Mouse (Mus musculus) forebrain, postnatal 0 days (tissue): ENCODE measurements around the gene Fkbp2. TPM values are rescaled to one million over a fixed set of nuclear protein-coding genes. Genes with fewer than 3 reads are reported as not detected.
A peak's percentile ranks its signal among the peaks of the same experiment; 100 is the strongest.

ENCODE experiments used
- ATAC-seq: fragments of 200-750 bp; cut with Nextera tagmentation; 2 replicates; pipeline ENCODE4 v1.8.0; 2017; ENCODE audit warnings: mild to moderate bottlenecking, moderate library complexity
- DNase-seq: peaks from one replicate; pipeline ENCODE4 v3.0.0-alpha.2; 2015
- H3K27ac ChIP-seq: fragments of 300-500 bp; sonication (generic); 2 replicates; pipeline ENCODE4 v1.5.1; 2014; ENCODE audit warnings: low read depth, mild to moderate bottlenecking, antibody characterized with exemption, low read length, moderate library complexity, mixed read lengths
- H3K27me3 ChIP-seq: fragments of 300-500 bp; sonication (generic); 2 replicates; pipeline ENCODE4 v1.6.1; 2014; ENCODE audit warnings: mild to moderate bottlenecking, low read length, mixed read lengths; ENCODE audit not compliant: insufficient read depth
- H3K36me3 ChIP-seq: fragments of 300-500 bp; sonication (generic); 2 replicates; pipeline ENCODE4 v1.6.1; 2014; ENCODE audit warnings: mild to moderate bottlenecking, moderate library complexity; ENCODE audit not compliant: insufficient read depth
- H3K4me1 ChIP-seq: fragments of 300-500 bp; sonication (generic); 2 replicates; pipeline ENCODE4 v1.6.1; 2014; ENCODE audit warnings: antibody characterized with exemption; ENCODE audit not compliant: insufficient read depth
- H3K4me2 ChIP-seq: fragments of 300-500 bp; sonication (generic); 2 replicates; pipeline ENCODE4 v1.6.1; 2014; ENCODE audit warnings: low read depth, mild to moderate bottlenecking, moderate library complexity
- H3K4me3 ChIP-seq: fragments of 300-500 bp; sonication (generic); 2 replicates; pipeline ENCODE4 v1.5.1; 2014; ENCODE audit warnings: low read depth, low read length, mixed read lengths
- H3K9ac ChIP-seq: fragments of 300-500 bp; sonication (generic); 2 replicates; pipeline ENCODE4 v1.6.1; 2014; ENCODE audit warnings: mild to moderate bottlenecking
- H3K9me3 ChIP-seq: fragments of 300-500 bp; sonication (generic); 2 replicates; pipeline ENCODE4 v1.6.1; 2016; ENCODE audit warnings: low read length
- CTCF ChIP-seq: sonication (generic); IDR thresholded peaks from 2 replicates; pipeline ENCODE4 v1.5.1; 2016; ENCODE audit warnings: antibody characterized with exemption, control low read depth, low read depth
- WGBS: fragments of 180-500 bp; shearing (Covaris S2); extraction: QIAGEN DNeasy Blood & Tissue Kit; methylation state at CpG from one replicate; pipeline ENCODE4 v1.1.7; 2014; 5-methylcytosine and 5-hydroxymethylcytosine counted together
- polyA plus RNA-seq: library from polyadenylated mRNA; unstranded; fragments of >200 nt; fragmentation: Nextera tagmentation; extraction: Ambion mirVana; gene quantifications from 2 replicates; pipeline ENCODE4 v1.2.1, GENCODE M21; 2015
- total RNA-seq: library from RNA; depleted of rRNA; stranded (reverse); fragments of >200 nt; gene quantifications from 2 replicates; pipeline ENCODE4 v1.2.3, GENCODE M21; 2014

The Fkbp2 gene
- total and polyA plus RNA-seq, 2 experiments from 2014 or later, result 26.8 to 106 TPM

- ATAC-seq (0 out of 2 replicates have a peak, but pooled peaks have one; percentile 0), DNase-seq (no peak)
- Histone ChIP-seq H3K4me1 (peaks cover 20% of the 10 kb centered on the region), H3K4me3 (peak overlapping the region; percentile 88), H3K27ac (peak overlapping the region; percentile 95; the same call in 1 of the 2 replicates), H3K4me2 (peak overlapping the region; percentile 97), H3K9me3 (no peaks in the 10 kb centered on the region), H3K9ac (peak overlapping the region; percentile 93), H3K36me3 (peaks cover 7% of the 10 kb centered on the region; the same call in 1 of the 2 replicates), H3K27me3 (peaks cover 2% of the 10 kb centered on the region; the same call in 1 of the 2 replicates)
- WGBS, result 19% methylated on average over 28 of the region's 29 CpGs
- no peak for TF ChIP-seq CTCF
Measured at GRCm38 (mm10) chr19:6940396-6941351, 39.6 kb downstream of the Fkbp2 start.

- no peak for ATAC-seq
- H3K27me3 ChIP-seq, result peaks cover 6% of the 10 kb centered on the region; the same call in 1 of the 2 replicates
- peak overlapping the region; percentile 97 for H3K4me2 ChIP-seq
- H3K4me3 ChIP-seq, result no peak overlapping the region
- 84% methylated on average over 20 of the region's 20 CpGs for WGBS
- H3K27ac ChIP-seq, result no peak overlapping the region
- peaks cover 20% of the 10 kb centered on the region for H3K4me1 ChIP-seq
- peaks cover 7% of the 10 kb centered on the region; the same call in 1 of the 2 replicates for H3K36me3 ChIP-seq
- H3K9ac ChIP-seq, result peak overlapping the region; percentile 93; the same call in 1 of the 2 replicates
- TF ChIP-seq CTCF, result no peak
- no peaks in the 10 kb centered on the region for H3K9me3 ChIP-seq
- DNase-seq, result no peak
Measured at GRCm38 (mm10) chr19:6939106-6940002, 40.9 kb downstream of the Fkbp2 start.

- Histone ChIP-seq H3K27me3 (peaks cover 15% of the 10 kb centered on the region), H3K9ac (0 out of 2 replicates have a peak overlapping the region, but pooled peaks have one; percentile 10), H3K4me1 (peaks cover 24% of the 10 kb centered on the region), H3K4me2 (no peak overlapping the region), H3K27ac (no peak overlapping the region), H3K4me3 (no peak overlapping the region), H3K36me3 (peaks cover 7% of the 10 kb centered on the region; the same call in 1 of the 2 replicates), H3K9me3 (no peaks in the 10 kb centered on the region)
- WGBS, result 67% methylated on average over 16 of the region's 16 CpGs
- DNase-seq, result no peak
- ATAC-seq, result no peak
- TF ChIP-seq CTCF, result no peak
Measured at GRCm38 (mm10) chr19:6937541-6938465, 42.5 kb downstream of the Fkbp2 start.

- Histone ChIP-seq H3K4me2 (no peak overlapping the region), H3K9me3 (no peaks in the 10 kb centered on the region), H3K36me3 (peaks cover 7% of the 10 kb centered on the region; the same call in 1 of the 2 replicates), H3K27ac (no peak overlapping the region), H3K4me3 (no peak overlapping the region), H3K4me1 (peaks cover 24% of the 10 kb centered on the region), H3K27me3 (peaks cover 27% of the 10 kb centered on the region), H3K9ac (no peak overlapping the region)
- no peak for DNase-seq
- WGBS, result 17% methylated on average over 3 of the region's 3 CpGs
- peak; percentile 47 for TF ChIP-seq CTCF
- no peak for ATAC-seq
Measured at GRCm38 (mm10) chr19:6936299-6936698, 44.0 kb downstream of the Fkbp2 start.

- WGBS, result 9% methylated on average over 23 of the region's 23 CpGs
- DNase-seq (no peak), ATAC-seq (no peak; the same call in 1 of the 2 replicates)
- H3K9ac ChIP-seq, result peak within 1 kb of the TSS; percentile 44
- H3K4me3 ChIP-seq, result peak within 1 kb of the TSS; percentile 41
- TF ChIP-seq CTCF, result no peak
- H3K27me3 ChIP-seq, result peaks cover 27% of the 10 kb centered on the region
- no peak within 1 kb of the TSS for H3K27ac ChIP-seq
- peaks cover 8% of the 10 kb centered on the region; the same call in 1 of the 2 replicates for H3K4me1 ChIP-seq
- peak within 1 kb of the TSS; percentile 67 for H3K4me2 ChIP-seq
- no peaks in the 10 kb centered on the region for H3K9me3 ChIP-seq
- H3K36me3 ChIP-seq, result peaks cover 7% of the 10 kb centered on the region; the same call in 1 of the 2 replicates
Measured at GRCm38 (mm10) chr19:6934195-6934977, 45.9 kb downstream of the Fkbp2 start, which contains the start of gene Kcnk4. Kcnk4 (minus strand) TSS chr19:6934515.
